Mouse (Mus musculus): ENCODE results near the gene Pip5kl1. TPM values are rescaled to one million over a fixed set of nuclear protein-coding genes. Genes with fewer than 3 reads are reported as not detected.
A peak's percentile ranks its signal among the peaks of the same experiment; 100 is the strongest.

The Pip5kl1 gene
- polyA plus RNA-seq, 1 experiment from 2014 or later = 11.6 TPM

GRCm38 (mm10) chr2:32576532-32576931, 1.9 kb downstream of the Pip5kl1 start:
- no peak overlapping the region for H3K27ac ChIP-seq
- DNase-seq (ENCODE audit: low spot score) = no peak
- peaks cover 9% of the 10 kb centered on the region for H3K4me1 ChIP-seq (replicated peaks; ENCODE audit: control insufficient read depth, insufficient read depth, low read length)
- WGBS = 89% methylated on average over 9 of the region's 9 CpGs
- 0 out of 2 replicates have a peak, but pooled peaks cover 8% of the 10 kb centered on the region for H3K36me3 ChIP-seq (replicated peaks; ENCODE audit: control insufficient read depth, insufficient read depth)
- peak overlapping the region; percentile 99 for H3K4me2 ChIP-seq (replicated peaks)
- 0 out of 2 replicates have a peak overlapping the region, but pooled peaks have one; percentile 70 for H3K9ac ChIP-seq
- H3K27me3 ChIP-seq (ENCODE audit: control insufficient read depth, insufficient read depth, low read length) = peaks cover 24% of the 10 kb centered on the region
- H3K4me3 ChIP-seq (replicated peaks; ENCODE audit: low read length) = no peak overlapping the region
- ATAC-seq (ENCODE audit: low FRiP score) = no peak
- H3K9me3 ChIP-seq (ENCODE audit: control insufficient read depth, low read length) = no peaks in the 10 kb centered on the region

DNA sequence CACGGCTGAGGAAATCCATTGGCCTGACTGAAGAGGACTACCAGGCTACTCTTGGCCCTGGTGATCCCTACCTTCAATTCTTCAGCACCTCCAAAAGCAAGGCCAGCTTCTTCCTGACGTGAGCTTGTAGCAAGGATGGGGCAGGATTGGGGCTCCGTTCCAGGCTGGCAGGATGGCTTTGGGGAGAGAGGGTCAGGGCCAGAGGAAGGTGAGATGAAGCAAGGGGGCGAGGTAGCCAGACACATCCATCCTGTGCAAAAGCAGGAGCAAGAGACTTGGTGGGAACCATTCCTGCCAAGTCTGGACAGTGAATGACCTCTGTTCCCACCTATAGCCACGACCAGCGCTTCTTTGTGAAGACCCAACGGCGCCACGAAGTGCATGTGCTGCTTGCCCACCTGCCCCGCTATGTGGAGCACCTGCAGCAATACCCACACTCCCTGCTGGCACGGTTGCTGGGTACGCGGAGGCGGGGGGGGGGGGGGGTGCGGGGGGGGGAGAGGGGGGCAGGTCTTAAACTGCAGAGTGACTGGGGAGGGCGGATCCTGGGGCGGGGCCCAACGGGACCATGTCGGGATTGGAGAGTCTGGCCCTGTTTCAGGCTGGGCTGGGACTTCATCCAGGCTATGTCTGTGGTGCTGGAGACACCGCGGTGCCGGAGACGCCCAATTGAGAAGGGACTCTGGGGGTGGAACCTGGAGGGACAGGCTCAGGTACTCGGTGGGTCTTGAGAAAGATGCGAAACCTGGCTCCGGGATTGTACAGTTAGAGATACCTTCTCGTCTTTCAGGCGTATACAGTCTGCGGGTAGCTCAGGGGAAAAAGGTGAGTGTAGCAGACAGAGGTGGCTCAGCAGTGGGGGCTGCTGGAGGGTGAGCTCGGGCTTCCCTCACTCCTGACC, 3.8 kb downstream of the Pip5kl1 start:
- Histone ChIP-seq H3K9me3 (ENCODE audit: control insufficient read depth, low read length) (no peaks in the 10 kb centered on the region), H3K27me3 (ENCODE audit: control insufficient read depth, insufficient read depth, low read length) (peaks cover 28% of the 10 kb centered on the region), H3K4me3 (replicated peaks; ENCODE audit: low read length) (no peak overlapping the region), H3K27ac (no peak overlapping the region), H3K36me3 (replicated peaks; ENCODE audit: control insufficient read depth, insufficient read depth) (0 out of 2 replicates have a peak, but pooled peaks cover 2% of the 10 kb centered on the region), H3K4me2 (replicated peaks) (no peak overlapping the region), H3K9ac (no peak overlapping the region), H3K4me1 (replicated peaks; ENCODE audit: control insufficient read depth, insufficient read depth, low read length) (0 out of 2 replicates have a peak, but pooled peaks cover 5% of the 10 kb centered on the region)
- ATAC-seq (ENCODE audit: low FRiP score) = no peak
- 37% methylated on average over 25 of the region's 30 CpGs for WGBS
- no peak for DNase-seq (ENCODE audit: low spot score)

DNA sequence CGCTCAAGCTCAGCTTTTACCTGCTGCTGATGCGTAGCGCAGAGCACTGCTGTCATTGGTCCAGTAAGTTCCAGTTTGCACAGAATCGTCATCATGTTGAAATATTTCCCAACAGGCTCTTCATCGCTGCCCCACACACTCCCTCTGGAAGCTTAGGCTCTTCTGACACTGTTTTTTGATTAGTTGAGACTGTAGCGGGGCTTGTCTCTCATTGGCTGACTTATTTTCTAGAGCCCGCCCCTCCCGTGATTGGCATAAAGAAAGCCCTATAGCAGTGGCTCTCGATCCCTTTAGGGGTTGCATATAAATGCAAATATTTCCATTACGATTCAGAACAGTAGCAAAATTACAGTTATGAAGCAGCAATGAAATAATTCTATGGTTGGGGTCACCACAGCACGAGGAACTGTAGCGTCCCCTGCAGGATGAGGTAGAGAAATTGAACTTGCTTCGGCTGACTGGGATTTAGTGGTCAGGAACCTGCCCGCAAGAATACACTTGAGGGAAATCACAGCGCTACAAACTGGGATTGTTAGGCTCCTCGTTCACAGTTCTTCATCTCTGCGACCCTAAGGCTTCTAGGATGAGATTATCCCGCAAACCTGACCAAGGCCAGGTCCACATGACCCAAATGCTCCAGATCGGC, 7.0 kb downstream of the Pip5kl1 start:
- H3K9ac ChIP-seq = 0 out of 2 replicates have a peak overlapping the region, but pooled peaks have one; percentile 41

DNA sequence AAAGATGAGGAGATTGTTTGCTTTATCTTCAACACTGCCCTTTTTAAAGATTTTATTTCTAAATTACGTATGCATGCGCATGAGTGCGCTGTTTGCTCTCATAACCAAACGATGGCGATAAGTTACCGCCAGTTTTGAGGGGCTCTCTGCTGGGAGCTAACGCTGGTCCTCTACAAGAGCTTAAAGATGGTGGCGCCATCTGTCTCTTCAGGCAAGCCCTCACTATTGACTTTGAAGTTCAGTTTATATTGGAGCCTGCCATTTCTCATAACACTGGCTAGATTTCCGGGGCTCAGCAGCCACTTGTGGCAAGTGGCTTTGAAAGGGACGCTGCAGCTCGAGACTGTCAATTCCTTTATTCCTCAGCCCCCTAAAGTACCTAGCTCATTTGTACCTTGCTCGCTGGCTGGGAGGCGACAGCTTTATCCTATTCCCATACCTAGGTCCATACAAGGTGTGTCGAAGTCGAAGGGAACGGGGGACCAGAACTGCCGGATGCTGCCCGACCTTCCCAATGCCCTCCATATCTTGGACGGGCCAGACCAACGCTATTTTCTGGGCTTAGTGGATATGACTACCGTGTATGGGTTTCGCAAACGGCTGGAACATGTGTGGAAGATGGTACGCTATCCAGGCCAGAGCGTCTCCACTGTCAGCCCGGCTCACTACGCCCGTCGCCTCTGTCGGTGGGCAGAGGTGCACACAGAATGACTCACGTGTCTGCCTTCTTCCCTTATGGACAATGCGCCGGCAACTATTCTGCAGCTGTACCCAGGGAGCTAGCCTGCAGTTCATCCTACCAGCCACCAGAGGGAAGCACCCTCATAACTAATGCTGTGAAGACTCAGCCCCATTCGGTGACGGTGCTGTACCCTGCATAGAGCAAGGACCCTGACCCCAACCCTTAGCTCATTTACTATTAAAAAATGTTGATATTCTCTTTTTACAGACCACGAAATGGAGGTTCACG, 8.5 kb downstream of the Pip5kl1 start:
- Histone ChIP-seq H3K4me1 (replicated peaks; ENCODE audit: control insufficient read depth, insufficient read depth, low read length) (peaks cover 13% of the 10 kb centered on the region), H3K36me3 (replicated peaks; ENCODE audit: control insufficient read depth, insufficient read depth) (no peaks in the 10 kb centered on the region), H3K9me3 (ENCODE audit: control insufficient read depth, low read length) (no peaks in the 10 kb centered on the region), H3K4me2 (replicated peaks) (peak overlapping the region; percentile 54), H3K27ac (no peak overlapping the region), H3K9ac (peak overlapping the region; percentile 50), H3K4me3 (replicated peaks; ENCODE audit: low read length) (peak overlapping the region; percentile 21), H3K27me3 (ENCODE audit: control insufficient read depth, insufficient read depth, low read length) (peaks cover 18% of the 10 kb centered on the region)
- DNase-seq (ENCODE audit: low spot score) = peak; percentile 88
- 14% methylated on average over 37 of the region's 37 CpGs for WGBS
- peak; percentile 70 for ATAC-seq (ENCODE audit: low FRiP score)

More for the DNA sequence above, 7.0 kb downstream of the Pip5kl1 start:
- WGBS = 33% methylated on average over 19 of the region's 19 CpGs
- peaks cover 4% of the 10 kb centered on the region; the same call in 1 of the 2 replicates for H3K4me1 ChIP-seq (replicated peaks; ENCODE audit: control insufficient read depth, insufficient read depth, low read length)
- peak overlapping the region; percentile 25 for H3K4me3 ChIP-seq (replicated peaks; ENCODE audit: low read length)
- H3K27ac ChIP-seq = no peak overlapping the region
- peak; percentile 84 for DNase-seq (ENCODE audit: low spot score)
- ATAC-seq (ENCODE audit: low FRiP score) = peak; percentile 68
- H3K27me3 ChIP-seq (ENCODE audit: control insufficient read depth, insufficient read depth, low read length) = peaks cover 28% of the 10 kb centered on the region
- H3K9me3 ChIP-seq (ENCODE audit: control insufficient read depth, low read length) = no peaks in the 10 kb centered on the region
- H3K4me2 ChIP-seq (replicated peaks) = peak overlapping the region; percentile 44
- H3K36me3 ChIP-seq (replicated peaks; ENCODE audit: control insufficient read depth, insufficient read depth) = no peaks in the 10 kb centered on the region

GRCm38 (mm10) chr2:32585149-32585714, 10.6 kb downstream of the Pip5kl1 start:
- ATAC-seq (ENCODE audit: low FRiP score) = no peak
- Histone ChIP-seq H3K4me2 (replicated peaks) (no peak overlapping the region), H3K4me3 (replicated peaks; ENCODE audit: low read length) (no peak overlapping the region), H3K9ac (no peak overlapping the region), H3K27me3 (ENCODE audit: control insufficient read depth, insufficient read depth, low read length) (peaks cover 4% of the 10 kb centered on the region; the same call in 1 of the 2 replicates), H3K4me1 (replicated peaks; ENCODE audit: control insufficient read depth, insufficient read depth, low read length) (peaks cover 27% of the 10 kb centered on the region), H3K9me3 (ENCODE audit: control insufficient read depth, low read length) (no peaks in the 10 kb centered on the region), H3K36me3 (replicated peaks; ENCODE audit: control insufficient read depth, insufficient read depth) (no peaks in the 10 kb centered on the region), H3K27ac (no peak overlapping the region)
- 85% methylated on average over 7 of the region's 7 CpGs for WGBS
- DNase-seq (ENCODE audit: low spot score) = no peak

GRCm38 (mm10) chr2:32586871-32587351, 12.3 kb downstream of the Pip5kl1 start, which contains the start of gene St6galnac4:
Gene St6galnac4 (plus strand): TSS chr2:32587095.
- under 1% methylated on average over 38 of the region's 38 CpGs for WGBS

DNA sequence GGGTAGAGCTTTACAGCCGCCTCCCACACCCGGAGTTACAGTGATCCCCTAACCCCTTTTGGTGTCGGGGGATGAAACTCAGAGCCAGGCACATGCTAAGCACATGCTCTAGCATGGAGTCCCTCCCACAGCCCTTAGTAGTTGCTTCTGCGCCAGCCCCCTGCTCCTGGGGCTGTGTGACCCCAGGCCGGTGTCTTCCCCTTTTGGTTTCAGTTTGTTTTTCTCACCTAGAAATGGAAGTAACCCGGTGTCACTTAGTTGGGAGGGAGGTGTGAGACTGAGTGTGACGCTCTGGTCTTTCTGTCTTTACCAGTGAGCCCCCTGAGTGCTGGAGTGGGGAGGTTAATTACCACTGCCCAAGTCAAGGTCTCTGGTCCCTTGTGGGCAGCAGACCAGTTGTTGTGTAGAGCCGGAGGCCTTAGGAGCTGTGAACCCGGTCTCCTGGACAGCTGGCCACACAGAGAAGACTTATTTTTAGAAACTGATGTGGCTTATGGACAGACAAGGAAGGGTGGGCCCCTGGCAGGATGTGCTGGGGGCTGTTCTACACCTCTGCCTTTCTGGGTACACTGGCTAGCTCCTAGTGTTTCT, 13.2 kb downstream of the Pip5kl1 start:
- ATAC-seq (ENCODE audit: low FRiP score) (no peak), DNase-seq (ENCODE audit: low spot score) (no peak)
- no peak overlapping the region for H3K27ac ChIP-seq
- no peaks in the 10 kb centered on the region for H3K9me3 ChIP-seq (ENCODE audit: control insufficient read depth, low read length)
- peak overlapping the region; percentile 43 for H3K4me3 ChIP-seq (replicated peaks; ENCODE audit: low read length)
- H3K4me2 ChIP-seq (replicated peaks) = peak overlapping the region; percentile 51
- H3K9ac ChIP-seq = peak overlapping the region; percentile 61
- 54% methylated on average over 9 of the region's 9 CpGs for WGBS
- H3K27me3 ChIP-seq (ENCODE audit: control insufficient read depth, insufficient read depth, low read length) = no peaks in the 10 kb centered on the region
- H3K36me3 ChIP-seq (replicated peaks; ENCODE audit: control insufficient read depth, insufficient read depth) = no peaks in the 10 kb centered on the region
- H3K4me1 ChIP-seq (replicated peaks; ENCODE audit: control insufficient read depth, insufficient read depth, low read length) = peaks cover 27% of the 10 kb centered on the region

More at GRCm38 (mm10) chr2:32586871-32587351, 12.3 kb downstream of the Pip5kl1 start, which contains the start of gene St6galnac4:
- Histone ChIP-seq H3K9ac (peak within 1 kb of the TSS; percentile 61), H3K4me1 (replicated peaks; ENCODE audit: control insufficient read depth, insufficient read depth, low read length) (peaks cover 27% of the 10 kb centered on the region), H3K27ac (no peak within 1 kb of the TSS; the same call in 1 of the 2 replicates), H3K27me3 (ENCODE audit: control insufficient read depth, insufficient read depth, low read length) (peaks cover 4% of the 10 kb centered on the region; the same call in 1 of the 2 replicates), H3K9me3 (ENCODE audit: control insufficient read depth, low read length) (no peaks in the 10 kb centered on the region), H3K4me2 (replicated peaks) (peak within 1 kb of the TSS; percentile 51), H3K36me3 (replicated peaks; ENCODE audit: control insufficient read depth, insufficient read depth) (no peaks in the 10 kb centered on the region), H3K4me3 (replicated peaks; ENCODE audit: low read length) (peak within 1 kb of the TSS; percentile 43)
- ATAC-seq (ENCODE audit: low FRiP score) = peak; percentile 86
- peak; percentile 89 for DNase-seq (ENCODE audit: low spot score)
